Mouse (Mus musculus): ENCODE data around the gene Jpt1.

Gene Jpt1

GRCm38 (mm10) chr11:115514238-115514663, at the start of gene Jpt1:
Gene Jpt1, minus strand, starts transcription at chr11:115514387.
- TF ChIP-seq GATA4 (IDR thresholded peaks at IDR 0.05; ENCODE audit: insufficient replicate concordance, low read length) = no peak; the same call in 1 of the 2 replicates

- no peak for TF ChIP-seq GATA4 (IDR thresholded peaks at IDR 0.05; ENCODE audit: insufficient replicate concordance, low read length)
Observed at GRCm38 (mm10) chr11:115563406-115563805, 49.2 kb upstream of the Jpt1 start.

- TF ChIP-seq GATA4 (IDR thresholded peaks at IDR 0.05; ENCODE audit: insufficient replicate concordance, low read length) = no peak
Observed at GRCm38 (mm10) chr11:115555717-115556116, 41.5 kb upstream of the Jpt1 start.

- no peak for TF ChIP-seq GATA4 (IDR thresholded peaks at IDR 0.05; ENCODE audit: insufficient replicate concordance, low read length)
Observed at GRCm38 (mm10) chr11:115552783-115553182, 38.6 kb upstream of the Jpt1 start.

GRCm38 (mm10) chr11:115543571-115543970, 29.4 kb upstream of the Jpt1 start:
- TF ChIP-seq GATA4 (IDR thresholded peaks at IDR 0.05; ENCODE audit: insufficient replicate concordance, low read length) = no peak

GRCm38 (mm10) chr11:115538045-115538444, 23.9 kb upstream of the Jpt1 start:
- TF ChIP-seq GATA4 (IDR thresholded peaks at IDR 0.05; ENCODE audit: insufficient replicate concordance, low read length) = no peak

- TF ChIP-seq GATA4 (IDR thresholded peaks at IDR 0.05; ENCODE audit: insufficient replicate concordance, low read length) = no peak
Observed at GRCm38 (mm10) chr11:115536856-115537568, 22.8 kb upstream of the Jpt1 start.

- no peak for TF ChIP-seq GATA4 (IDR thresholded peaks at IDR 0.05; ENCODE audit: insufficient replicate concordance, low read length)
Observed at GRCm38 (mm10) chr11:115536038-115536681, 22.0 kb upstream of the Jpt1 start, which contains the start of gene Sumo2. Gene Sumo2, minus strand, starts transcription at chr11:115536276.

- TF ChIP-seq GATA4 (IDR thresholded peaks at IDR 0.05; ENCODE audit: insufficient replicate concordance, low read length) = no peak
Observed at GRCm38 (mm10) chr11:115535401-115536037, 21.3 kb upstream of the Jpt1 start.

- no peak for TF ChIP-seq GATA4 (IDR thresholded peaks at IDR 0.05; ENCODE audit: insufficient replicate concordance, low read length)
Observed at GRCm38 (mm10) chr11:115534759-115535371, 20.7 kb upstream of the Jpt1 start.

GRCm38 (mm10) chr11:115522703-115523102, 8.5 kb upstream of the Jpt1 start:
- no peak for TF ChIP-seq GATA4 (IDR thresholded peaks at IDR 0.05; ENCODE audit: insufficient replicate concordance, low read length)

- no peak for TF ChIP-seq GATA4 (IDR thresholded peaks at IDR 0.05; ENCODE audit: insufficient replicate concordance, low read length)
Observed at GRCm38 (mm10) chr11:115522238-115522637, 8.1 kb upstream of the Jpt1 start.

- no peak for TF ChIP-seq GATA4 (IDR thresholded peaks at IDR 0.05; ENCODE audit: insufficient replicate concordance, low read length)
Observed at GRCm38 (mm10) chr11:115521080-115521479, 6.9 kb upstream of the Jpt1 start.

- no peak for TF ChIP-seq GATA4 (IDR thresholded peaks at IDR 0.05; ENCODE audit: insufficient replicate concordance, low read length)
Observed at GRCm38 (mm10) chr11:115520218-115520617, 6.0 kb upstream of the Jpt1 start.

- no peak for TF ChIP-seq GATA4 (IDR thresholded peaks at IDR 0.05; ENCODE audit: insufficient replicate concordance, low read length)
Observed at GRCm38 (mm10) chr11:115519581-115519980, 5.4 kb upstream of the Jpt1 start.

Data from liver, adult (tissue).